25 mouse cellular contexts compared by ENCODE assay signal in the genomic region with DNA sequence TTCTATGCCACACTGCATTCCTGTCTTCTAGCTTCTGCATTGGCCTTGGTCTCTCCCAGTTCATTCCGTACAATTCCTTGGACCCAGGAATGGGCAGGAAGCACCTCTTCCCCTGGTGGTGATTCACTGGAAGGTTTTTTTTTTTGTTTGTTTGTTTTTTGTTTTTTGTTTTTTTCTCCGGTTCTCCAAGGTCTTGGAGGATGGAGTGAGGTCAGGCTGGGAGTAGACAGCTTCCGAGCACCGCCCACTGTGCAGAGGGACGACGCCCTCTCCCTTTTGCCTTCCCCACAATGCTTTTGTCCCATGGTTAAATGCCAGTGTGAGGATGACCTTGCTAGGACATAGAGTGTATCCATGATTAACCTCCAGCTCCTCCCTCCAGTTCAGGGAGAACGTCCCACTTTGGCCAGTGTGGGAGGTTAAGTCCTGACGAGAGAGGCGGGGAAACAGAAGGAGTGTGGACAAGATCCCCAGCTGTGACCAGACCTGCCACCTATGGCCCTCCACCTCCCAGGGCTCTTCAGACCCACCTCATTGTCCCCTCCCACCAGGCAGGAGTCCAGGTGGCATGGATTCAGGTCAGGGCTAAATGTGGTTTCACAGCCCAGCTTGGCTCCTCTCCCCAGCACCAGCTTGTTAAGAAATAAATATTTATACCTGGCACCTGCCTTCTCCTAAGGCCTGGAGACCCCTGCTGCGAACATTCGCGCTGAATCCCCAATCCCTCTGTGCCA.
DNase-seq lines count a peak whose midpoint lies in the region; ATAC-seq and TF ChIP-seq lines count a peak whose summit lies in the region.
"Had no signal": no experiment of that assay in that cellular context is flagged by ENCODE, and none has a peak within 500 bp of the region (broad histone marks: within the 10 kb centered on the region; RNA-seq: fewer than 3 reads in every experiment).

No protein-coding gene starts in this region.

- ATAC-seq in kidney, embryonic 16.5 days (ENCODE audit: low FRiP score, low TSS enrichment), result no peak
- ATAC-seq in liver, postnatal 0 days, result no peak
- ATAC-seq in monocyte, adult 5-6 weeks (replicated peaks; ENCODE audit: insufficient number of reproducible peaks, low FRiP score, low TSS enrichment, poor library complexity, severe bottlenecking), result 0 out of 2 replicates have a peak, but pooled peaks have one; percentile 17
- ATAC-seq: inflammation-experienced regulatory T-cells, adult 6 months; midbrain, embryonic 15.5 days had no signal

- no peaks in the 10 kb centered on the region for H3K36me3 ChIP-seq in kidney, embryonic 16.5 days (ENCODE audit: insufficient read depth, low read length)
- no peaks in the 10 kb centered on the region for H3K36me3 ChIP-seq in liver, adult 2 months (ENCODE audit: control insufficient read depth, insufficient read depth, low read length)
- H3K36me3 ChIP-seq in liver, postnatal 0 days (replicated peaks; ENCODE audit: insufficient read depth, low read length), result no peaks in the 10 kb centered on the region
- H3K36me3 ChIP-seq: embryonic facial prominence, embryonic 13.5 days; forebrain, embryonic 12.5 days; heart, embryonic 10.5 days; hindbrain, embryonic 12.5 days; lung, embryonic 15.5 days; midbrain, embryonic 15.5 days; neural tube, embryonic 15.5 days; stomach, embryonic 15.5 days had no signal

- H3K4me2 ChIP-seq in kidney, embryonic 16.5 days (replicated peaks; ENCODE audit: low read depth, low read length), result no peak overlapping the region
- H3K4me2 ChIP-seq in liver, postnatal 0 days (ENCODE audit: low read depth, low read length), result no peak overlapping the region
- H3K4me2 ChIP-seq: embryonic facial prominence, embryonic 13.5 days; forebrain, embryonic 12.5 days; hindbrain, embryonic 12.5 days; lung, embryonic 15.5 days; midbrain, embryonic 15.5 days; neural tube, embryonic 15.5 days; stomach, embryonic 15.5 days had no signal

- no peak overlapping the region for H3K4me3 ChIP-seq in kidney, embryonic 16.5 days (ENCODE audit: low read length)
- H3K4me3 ChIP-seq in liver, adult 2 months (ENCODE audit: insufficient read depth, low read depth, low read length), result no peak overlapping the region
- no peak overlapping the region for H3K4me3 ChIP-seq in liver, postnatal 0 days (ENCODE audit: low read depth, low read length)
- H3K4me3 ChIP-seq: embryonic facial prominence, embryonic 13.5 days; erythroblast, embryonic 14.5 days; forebrain, embryonic 12.5 days; heart, embryonic 10.5 days; hindbrain, embryonic 12.5 days; lung, embryonic 15.5 days; midbrain, embryonic 15.5 days; neural tube, embryonic 15.5 days; stomach, embryonic 15.5 days had no signal

- no peaks in the 10 kb centered on the region for H3K4me1 ChIP-seq in kidney, embryonic 16.5 days (ENCODE audit: insufficient read depth, low read length)
- no peaks in the 10 kb centered on the region for H3K4me1 ChIP-seq in liver, adult 2 months (ENCODE audit: control insufficient read depth, insufficient read depth, low read length)
- no peaks in the 10 kb centered on the region for H3K4me1 ChIP-seq in liver, postnatal 0 days (ENCODE audit: insufficient read depth)
- H3K4me1 ChIP-seq: heart, embryonic 10.5 days; lung, embryonic 15.5 days; stomach, embryonic 15.5 days had no signal

- no peak for TF ChIP-seq EP300 in liver, postnatal 0 days (IDR thresholded peaks at IDR 0.05; ENCODE audit: low read depth)

- no peak for TF ChIP-seq POLR2A in liver, adult 2 months (IDR thresholded peaks at IDR 0.05; ENCODE audit: extremely low read depth, insufficient read depth, low read length)

- no peaks in the 10 kb centered on the region for H3K27me3 ChIP-seq in kidney, embryonic 16.5 days (ENCODE audit: insufficient read depth, low read length)
- no peaks in the 10 kb centered on the region for H3K27me3 ChIP-seq in liver, adult 2 months (ENCODE audit: control insufficient read depth, insufficient read depth, low read length)
- H3K27me3 ChIP-seq in liver, postnatal 0 days (ENCODE audit: insufficient read depth, low read length), result no peaks in the 10 kb centered on the region
- H3K27me3 ChIP-seq: embryonic facial prominence, embryonic 13.5 days; midbrain, embryonic 15.5 days; neural tube, embryonic 15.5 days had no signal

- 53% methylated on average over 12 of the region's 12 CpGs for WGBS in kidney, embryonic 16.5 days
- 56% methylated on average over 12 of the region's 12 CpGs for WGBS in liver, adult 2 months
- WGBS in liver, postnatal 0 days (ENCODE audit: insufficient replicate concordance), result 53% methylated on average over 12 of the region's 12 CpGs

- TF ChIP-seq CTCF in liver, adult 2 months (IDR thresholded peaks at IDR 0.05; ENCODE audit: low read depth, low read length), result no peak
- no peak for TF ChIP-seq CTCF in liver, postnatal 0 days (IDR thresholded peaks at IDR 0.05; ENCODE audit: low read depth)

- no peak overlapping the region for H3K27ac ChIP-seq in kidney, embryonic 16.5 days (ENCODE audit: low read length)
- no peak overlapping the region for H3K27ac ChIP-seq in liver, adult 2 months (replicated peaks; ENCODE audit: insufficient read depth, low read depth, low read length)
- no peak overlapping the region for H3K27ac ChIP-seq in liver, postnatal 0 days (ENCODE audit: low read depth)
- H3K27ac ChIP-seq: embryonic facial prominence, embryonic 13.5 days; forebrain, embryonic 12.5 days; heart, embryonic 10.5 days; hindbrain, embryonic 12.5 days; liver, embryonic 14.5 days; lung, embryonic 15.5 days; midbrain, embryonic 15.5 days; neural tube, embryonic 15.5 days; stomach, embryonic 15.5 days had no signal

- DNase-seq in cerebellum, postnatal 14 days, result peak; percentile 46 to 66
- no peak for DNase-seq in cerebellum, adult 9-10 months
- DNase-seq in kidney, adult 11 months, result peak; percentile 26
- peak; percentile 8 for DNase-seq in liver, adult 2 months (ENCODE audit: extremely low read depth, low read depth, low spot score)
- DNase-seq in liver, postnatal 0 days, result no peak
- DNase-seq in adrenal gland, postnatal 25 days, result no peak
- DNase-seq: adrenal gland, postnatal 36 days; gastrocnemius, postnatal 25 days; kidney, postnatal 25 days; lung, postnatal 4 days; thymus, adult 2 months; thymus, postnatal 4 days had no signal

- no peaks in the 10 kb centered on the region for H3K9me3 ChIP-seq in kidney, embryonic 16.5 days (ENCODE audit: low read length)
- no peaks in the 10 kb centered on the region for H3K9me3 ChIP-seq in liver, postnatal 0 days (ENCODE audit: low read length)
- H3K9me3 ChIP-seq: embryonic facial prominence, embryonic 13.5 days; forebrain, embryonic 12.5 days; heart, embryonic 10.5 days; hindbrain, embryonic 12.5 days; lung, embryonic 15.5 days; midbrain, embryonic 15.5 days; neural tube, embryonic 15.5 days; stomach, embryonic 15.5 days had no signal

- H3K79me2 ChIP-seq in liver, adult 2 months (ENCODE audit: control insufficient read depth, insufficient read depth, low read length), result no peaks in the 10 kb centered on the region

- no peak overlapping the region for H3K9ac ChIP-seq in kidney, embryonic 16.5 days (replicated peaks; ENCODE audit: low read length)
- H3K9ac ChIP-seq in liver, adult 2 months (ENCODE audit: low read depth, low read length), result no peak overlapping the region
- no peak overlapping the region for H3K9ac ChIP-seq in liver, postnatal 0 days (replicated peaks)
- H3K9ac ChIP-seq: embryonic facial prominence, embryonic 13.5 days; forebrain, embryonic 12.5 days; hindbrain, embryonic 12.5 days; liver, embryonic 14.5 days; lung, embryonic 15.5 days; midbrain, embryonic 15.5 days; neural tube, embryonic 15.5 days; stomach, embryonic 15.5 days had no signal

Comparison
In these comparisons a context has a peak if more than half of its experiments do, and no peak if none do; other contexts are left out.
1. DNase-seq: peak in cerebellum, postnatal 14 days (2 of 2), kidney, adult 11 months (single experiment) and liver, adult 2 months (single experiment); none in cerebellum, adult 9-10 months (single experiment), liver, postnatal 0 days (single experiment) and adrenal gland, postnatal 25 days (single experiment).